Mouse (Mus musculus): ENCODE measurements around the gene Rc3h2. TPM values are rescaled to one million over a fixed set of nuclear protein-coding genes. Genes with fewer than 3 reads are reported as not detected.

Gene Rc3h2
- 45.5 TPM for polyA plus RNA-seq (2017; shearing (Covaris generic))

GRCm38 (mm10) chr2:37422306-37423304 lies at the start of gene Rc3h2:
TSS of gene Rc3h2 (minus strand) at chr2:37422903.

GRCm38 (mm10) chr2:37442611-37443591 lies 20.2 kb upstream of the Rc3h2 start, which contains the start of the genes Zbtb26, Zbtb6 and Rabgap1:
TSS of gene Zbtb26 (minus strand) at chr2:37443135.
TSS of gene Zbtb6 (minus strand) at chr2:37443171.
TSS of gene Rabgap1 (plus strand) at chr2:37443279.

GRCm38 (mm10) chr2:37358633-37359540 lies 63.8 kb downstream of the Rc3h2 start, which contains the start of gene Pdcl:
TSS of gene Pdcl (minus strand) at chr2:37359332.

GRCm38 (mm10) chr2:37326215-37326614 lies 96.5 kb downstream of the Rc3h2 start, which contains the start of gene Olfr368:
TSS of gene Olfr368 (plus strand) at chr2:37326515.

Other genes starting within 250 kb of the Rc3h2 start
- gene Olfr365, start 234.7 kb downstream of the Rc3h2 start, polyA plus RNA-seq (2017; shearing (Covaris generic)): not detected
- gene Olfr366, start 211.3 kb downstream of the Rc3h2 start, polyA plus RNA-seq (2017; shearing (Covaris generic)): not detected
- gene Olfr368, start 96.4 kb downstream of the Rc3h2 start, polyA plus RNA-seq (2017; shearing (Covaris generic)): not detected
- gene Pdcl, start 63.6 kb downstream of the Rc3h2 start, polyA plus RNA-seq (2017; shearing (Covaris generic)): 33.0 TPM
- gene Zbtb26, start 20.2 kb upstream of the Rc3h2 start, polyA plus RNA-seq (2017; shearing (Covaris generic)): 2.6 TPM
- gene Zbtb6, start 20.3 kb upstream of the Rc3h2 start, polyA plus RNA-seq (2017; shearing (Covaris generic)): 4.0 TPM
- 49.4 TPM for gene Rabgap1, start 20.4 kb upstream of the Rc3h2 start, polyA plus RNA-seq (2017; shearing (Covaris generic))
- 0.61 TPM for gene Gpr21, start 93.4 kb upstream of the Rc3h2 start, polyA plus RNA-seq (2017; shearing (Covaris generic))